ENCODE assay signal across 8 mouse cellular contexts in genomic region chr10:60831379-60831778, GRCm38 (mm10). TPM values are rescaled to one million over a fixed set of nuclear protein-coding genes. Genes with fewer than 3 reads are reported as not detected.
DNase-seq lines count a peak whose midpoint lies in the region; ATAC-seq and TF ChIP-seq lines count a peak whose summit lies in the region.

Unc5b (minus strand) TSS chr10:60831581.

- peak within 1 kb of the TSS; percentile 81 for H3K9ac ChIP-seq in lung, embryonic 14.5 days

- peak within 1 kb of the TSS; percentile 90 for H3K4me2 ChIP-seq in lung, embryonic 14.5 days

- under 1% methylated on average over 53 of the region's 53 CpGs for WGBS in hindbrain, embryonic 10.5 days
- WGBS in lung, embryonic 14.5 days: under 1% methylated on average over 53 of the region's 53 CpGs

- H3K9me3 ChIP-seq in hindbrain, embryonic 10.5 days: no peaks in the 10 kb centered on the region; the same call in 1 of the 2 replicates
- no peaks in the 10 kb centered on the region for H3K9me3 ChIP-seq in lung, embryonic 14.5 days (ENCODE audit: low read depth, low read length)

- TF ChIP-seq CTCF in lung, embryonic 14.5 days (IDR thresholded peaks at IDR 0.05; ENCODE audit: low read depth): peak; percentile 52

- peaks cover 60% of the 10 kb centered on the region for H3K4me1 ChIP-seq in hindbrain, embryonic 10.5 days (replicated peaks)
- H3K4me1 ChIP-seq in lung, embryonic 14.5 days (ENCODE audit: insufficient read depth): peaks cover 20% of the 10 kb centered on the region

- no peaks in the 10 kb centered on the region for H3K36me3 ChIP-seq in hindbrain, embryonic 10.5 days
- H3K36me3 ChIP-seq in lung, embryonic 14.5 days (ENCODE audit: insufficient read depth): no peaks in the 10 kb centered on the region

- H3K27ac ChIP-seq in hindbrain, embryonic 10.5 days: peak within 1 kb of the TSS; percentile 86
- H3K27ac ChIP-seq in lung, embryonic 14.5 days (ENCODE audit: low read depth): peak within 1 kb of the TSS; percentile 89

- ATAC-seq in lung, embryonic 14.5 days (ENCODE audit: insufficient read depth): peak; percentile 96

- H3K4me3 ChIP-seq in hindbrain, embryonic 10.5 days: peak within 1 kb of the TSS; percentile 73
- H3K4me3 ChIP-seq in lung, embryonic 14.5 days (ENCODE audit: low read depth, low read length): peak within 1 kb of the TSS; percentile 74

- DNase-seq in Muller cell, postnatal 12 days (ENCODE audit: inconsistent ontology term): peak; percentile 98
- DNase-seq in cerebellum, adult 9-10 months: peak; percentile 94
- DNase-seq in frontal cortex, postnatal 10 days (ENCODE audit: low spot score in 2 of 2): peak; percentile 70 to 86
- peak; percentile 89 for DNase-seq in hindbrain, embryonic 10.5 days (ENCODE audit: low spot score)
- peak; percentile 68 for DNase-seq in layer of hippocampus, adult 9-10 months (ENCODE audit: low spot score)
- DNase-seq in lung, embryonic 14.5 days: peak; percentile 96
- DNase-seq in ovary, postnatal 14 days (ENCODE audit: low spot score): peak; percentile 98
- DNase-seq in thymus, postnatal 10 days (ENCODE audit: low spot score in 2 of 2): peak; percentile 33 to 66

- H3K27me3 ChIP-seq in hindbrain, embryonic 10.5 days (ENCODE audit: insufficient read depth, poor library complexity, severe bottlenecking): peaks cover 99% of the 10 kb centered on the region
- H3K27me3 ChIP-seq in lung, embryonic 14.5 days (ENCODE audit: insufficient read depth, low read length): no peaks in the 10 kb centered on the region; the same call in 1 of the 2 replicates

RNA-seq across cellular contexts. Expression of gene Unc5b, which starts in this region (rescaled TPM):
- 2.4 and 2.6 TPM in 2 replicates for polyA plus RNA-seq in hindbrain, embryonic 10.5 days (2016; fragmentation: Nextera tagmentation; extraction: Ambion mirVana)
- polyA plus RNA-seq in lung, embryonic 14.5 days (2014; fragmentation: Nextera tagmentation; extraction: Ambion mirVana): 6.6 TPM in 2 replicates

Comparison
In these comparisons a context has a peak if more than half of its experiments do, and no peak if none do; other contexts are left out.
1. Peak in every context shown above with its lines: DNase-seq, ATAC-seq, H3K4me3 ChIP-seq and H3K27ac ChIP-seq.